Mouse (Mus musculus): ENCODE results near the gene Barx1.

The Barx1 gene

GRCm38 (mm10) chr13:48660741-48661140 lies 2.1 kb upstream of the Barx1 start:
- DNase-seq: no peak

DNA sequence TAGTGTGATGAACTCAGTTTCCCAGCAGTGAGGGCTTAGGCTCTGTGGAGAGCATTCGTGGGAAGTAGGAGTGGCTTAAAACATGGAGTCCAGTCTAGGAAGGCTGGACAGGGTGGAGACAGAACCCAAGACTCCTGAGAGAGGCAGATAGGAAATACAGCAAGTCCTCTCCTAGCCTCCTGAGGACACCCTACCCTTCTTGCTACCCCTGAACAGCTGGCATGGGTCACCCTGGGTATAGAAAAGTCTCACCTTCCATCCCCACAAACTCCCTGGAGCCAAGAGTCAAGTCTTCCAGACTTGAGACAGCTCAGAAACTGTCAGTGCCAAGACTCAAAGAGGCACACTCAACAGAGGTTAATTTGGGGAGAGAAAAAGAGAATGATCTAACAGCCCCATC lies 1.2 kb upstream of the Barx1 start:
- no peak for DNase-seq

DNA sequence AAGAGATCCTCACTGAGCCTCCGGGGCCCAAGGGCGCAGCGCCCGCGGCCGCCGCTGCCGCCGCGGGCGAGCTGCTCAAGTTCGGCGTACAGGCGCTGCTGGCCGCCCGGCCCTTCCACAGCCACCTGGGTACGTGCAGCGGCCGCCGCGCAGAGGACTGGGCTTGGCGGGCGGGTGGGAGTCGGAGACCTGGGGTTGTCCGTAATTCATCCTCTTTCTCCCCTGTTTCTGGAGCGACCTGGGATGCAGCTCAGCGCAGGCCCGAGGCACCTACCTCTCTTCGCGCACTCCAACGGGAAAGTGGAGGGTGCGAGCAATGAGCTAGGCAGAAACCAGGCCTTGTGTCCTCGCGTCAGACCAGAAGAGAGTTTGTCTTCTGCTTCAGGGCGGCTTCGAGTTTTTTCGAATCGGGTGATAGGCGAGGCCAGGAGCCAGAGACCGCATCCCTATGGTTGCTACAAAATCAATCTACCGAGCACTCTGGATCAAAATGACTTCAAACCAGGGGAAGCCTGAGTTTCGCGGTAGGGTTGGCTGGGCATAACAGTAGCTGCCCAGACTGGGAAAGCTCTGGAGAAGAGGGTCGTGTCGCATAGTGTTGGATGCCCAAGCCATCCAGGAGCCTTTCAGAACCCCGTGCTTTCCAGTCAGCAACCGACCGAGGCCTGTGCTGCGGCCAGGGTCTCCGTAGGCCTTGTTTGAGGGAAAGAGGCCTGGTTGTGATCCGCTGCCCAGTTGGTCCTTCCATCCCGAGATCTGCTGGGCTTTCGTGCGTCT lies 601 bp downstream of the Barx1 start:
- DNase-seq: no peak

GRCm38 (mm10) chr13:48663988-48664339 lies 1.2 kb downstream of the Barx1 start:
- no peak for DNase-seq

- no peak for DNase-seq
These were observed 2.3 kb downstream of the Barx1 start for GRCm38 (mm10) chr13:48664916-48665655.

DNA sequence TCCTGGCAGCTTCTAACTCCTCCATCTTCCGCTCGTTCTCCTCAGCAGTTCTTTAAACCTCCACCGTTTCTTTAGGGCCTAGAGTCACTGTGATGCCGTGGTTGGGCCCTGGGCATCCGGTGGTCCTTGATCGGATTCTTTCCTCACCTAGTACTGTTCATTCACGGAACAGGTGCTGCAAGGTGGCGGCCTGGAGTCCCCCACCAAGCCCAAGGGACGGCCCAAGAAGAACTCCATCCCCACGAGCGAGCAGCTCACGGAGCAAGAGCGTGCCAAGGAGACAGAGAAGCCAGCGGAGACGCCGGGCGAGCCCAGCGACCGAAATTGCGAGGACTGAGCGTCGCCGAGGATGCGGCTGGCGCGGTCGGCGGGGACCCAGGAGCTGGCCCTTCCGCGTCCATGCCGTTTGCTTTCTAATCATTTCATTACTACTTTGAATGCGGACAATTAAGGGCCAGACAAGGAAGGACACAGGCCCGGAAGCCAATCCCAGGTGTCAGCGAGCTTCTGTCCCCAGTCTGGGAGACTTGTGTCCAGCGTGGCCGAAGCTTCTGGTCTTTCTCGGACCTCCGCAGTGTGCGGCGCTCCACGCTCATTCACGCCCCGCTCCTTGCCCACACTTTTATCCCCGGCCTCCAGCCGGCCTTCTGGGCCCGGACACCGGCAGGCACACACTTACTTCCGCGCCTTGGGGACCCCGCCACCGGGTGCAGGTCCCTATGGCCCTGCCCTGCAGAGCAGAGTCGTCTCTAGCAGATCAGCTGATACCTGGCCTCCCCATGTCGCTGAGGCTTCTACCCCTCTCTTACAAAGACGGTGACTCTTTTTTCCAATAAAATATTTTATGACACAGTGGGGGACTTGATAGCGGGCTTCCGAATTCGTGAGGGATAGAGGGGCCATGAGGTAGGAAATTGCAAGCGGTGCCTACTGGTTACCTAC lies 3.1 kb downstream of the Barx1 start:
- DNase-seq: no peak

GRCm38 (mm10) chr13:48667461-48667860 lies 4.7 kb downstream of the Barx1 start:
- DNase-seq: no peak

DNA sequence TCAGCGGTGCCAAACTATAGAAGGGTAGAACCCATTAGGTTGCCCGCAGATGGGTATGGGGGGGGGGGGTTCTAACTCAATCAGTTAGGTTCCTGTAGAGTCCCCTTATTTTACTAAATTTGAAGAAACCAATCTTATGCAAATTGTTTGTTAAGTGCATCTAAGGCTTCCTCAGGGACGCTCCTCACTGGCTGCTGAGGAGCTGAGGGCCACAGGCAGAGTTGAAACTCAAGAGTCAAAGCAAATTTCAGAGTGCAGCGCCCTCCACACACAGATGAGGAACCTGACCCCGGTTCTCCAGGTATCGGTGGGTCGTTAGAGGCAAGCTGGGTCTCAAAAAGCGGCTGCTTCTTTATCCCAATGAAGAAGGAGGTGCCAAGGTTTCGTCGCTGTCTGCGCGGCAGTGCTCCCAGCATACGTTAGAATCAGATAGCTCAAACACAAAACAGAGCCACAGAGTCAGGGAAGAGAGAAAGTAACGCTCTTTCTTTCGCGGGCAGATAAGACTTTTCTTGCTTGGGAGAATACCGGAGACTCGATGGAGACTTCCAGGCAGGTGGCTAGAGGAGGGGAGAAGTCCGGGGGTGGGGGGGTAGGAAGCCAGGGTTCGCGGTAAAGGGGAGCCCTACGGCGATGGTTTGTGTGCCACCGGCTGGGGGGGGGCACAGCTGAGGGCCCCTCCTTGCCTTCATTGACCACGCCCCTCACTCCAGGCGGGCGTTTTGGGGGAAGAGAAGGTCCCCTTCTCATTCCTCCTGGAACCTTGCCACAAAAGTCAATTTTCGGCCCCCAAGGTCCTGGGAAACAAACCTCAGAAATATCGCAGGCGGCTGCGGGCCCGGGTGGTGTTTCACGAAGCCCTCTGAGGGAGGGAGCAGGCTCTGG lies 5.5 kb downstream of the Barx1 start:
- DNase-seq: no peak

DNA sequence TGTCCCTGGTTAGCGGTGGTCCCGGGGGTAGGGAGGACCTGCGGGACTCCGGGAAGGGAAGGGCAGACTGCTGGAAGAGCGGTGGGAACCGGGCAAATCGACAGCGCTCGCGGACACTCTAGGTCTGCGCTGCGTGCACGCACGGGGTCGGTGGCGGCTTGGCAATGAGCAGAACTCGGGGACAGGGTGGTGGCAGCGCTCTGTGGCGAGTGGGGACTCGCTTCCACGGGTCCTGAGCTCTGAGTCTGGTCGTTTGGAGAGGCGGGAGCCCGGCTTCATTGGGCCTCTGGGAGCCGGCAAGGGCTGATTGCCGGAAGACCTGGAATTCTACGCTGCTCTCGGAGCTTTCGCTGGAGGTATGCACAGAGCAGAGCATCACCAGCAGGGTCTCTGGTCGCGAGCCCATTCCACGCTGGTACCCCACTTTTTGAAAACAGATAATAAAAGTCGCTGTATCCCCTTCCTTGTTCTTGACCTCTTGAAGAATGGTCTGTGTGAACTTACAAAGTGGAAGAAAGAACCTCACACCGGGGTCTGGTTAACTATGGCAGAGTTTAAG lies 6.3 kb downstream of the Barx1 start:
- no peak for DNase-seq

GRCm38 (mm10) chr13:48672312-48672840 lies 9.6 kb downstream of the Barx1 start:
- no peak for DNase-seq

DNA sequence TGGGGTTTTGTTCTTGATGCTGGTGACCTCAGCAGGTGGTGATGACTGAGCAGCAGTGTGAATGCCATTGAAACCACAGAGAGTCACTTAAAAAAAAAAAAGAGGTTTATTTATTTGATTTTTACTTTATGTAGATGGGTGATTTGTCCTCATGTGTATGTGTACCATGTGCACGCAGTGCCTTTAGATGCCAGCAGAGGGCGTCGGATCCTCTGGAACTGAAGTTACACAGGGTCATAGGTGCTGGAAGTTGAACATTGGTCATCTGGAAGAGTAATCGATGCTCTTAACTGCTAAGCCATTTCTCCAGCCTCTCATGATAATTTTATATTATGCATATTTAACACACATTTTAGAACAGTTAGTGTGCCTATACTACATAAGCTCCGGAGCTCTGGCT lies 11.8 kb downstream of the Barx1 start:
- no peak for DNase-seq

GRCm38 (mm10) chr13:48679351-48679750 lies 16.6 kb downstream of the Barx1 start:
- no peak for DNase-seq

GRCm38 (mm10) chr13:48686666-48687065 lies 23.9 kb downstream of the Barx1 start:
- DNase-seq: no peak

DNA sequence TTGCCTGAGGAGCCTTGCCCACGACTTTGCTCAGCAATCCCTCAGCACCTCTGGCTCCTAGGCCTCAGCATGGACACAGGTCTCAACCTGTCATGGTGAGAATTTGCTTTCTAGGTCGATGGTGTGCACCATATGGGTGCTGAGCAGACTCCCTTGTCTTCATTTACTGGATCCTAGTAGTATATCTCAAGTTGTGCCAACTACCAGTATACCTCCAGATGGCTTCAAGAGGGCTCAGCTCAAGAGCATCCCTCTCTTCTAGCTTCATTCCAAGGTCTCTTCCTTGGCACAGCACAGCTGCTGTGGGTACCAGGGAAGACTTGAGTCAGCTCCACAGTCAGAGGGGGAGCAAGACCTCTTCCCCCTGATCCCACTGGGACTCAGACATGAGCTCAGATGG lies 29.2 kb downstream of the Barx1 start:
- no peak for DNase-seq

GRCm38 (mm10) chr13:48694090-48695064 lies 31.6 kb downstream of the Barx1 start:
- DNase-seq: no peak

- DNase-seq: no peak
These were observed 43.7 kb downstream of the Barx1 start for GRCm38 (mm10) chr13:48706385-48706951.

DNA sequence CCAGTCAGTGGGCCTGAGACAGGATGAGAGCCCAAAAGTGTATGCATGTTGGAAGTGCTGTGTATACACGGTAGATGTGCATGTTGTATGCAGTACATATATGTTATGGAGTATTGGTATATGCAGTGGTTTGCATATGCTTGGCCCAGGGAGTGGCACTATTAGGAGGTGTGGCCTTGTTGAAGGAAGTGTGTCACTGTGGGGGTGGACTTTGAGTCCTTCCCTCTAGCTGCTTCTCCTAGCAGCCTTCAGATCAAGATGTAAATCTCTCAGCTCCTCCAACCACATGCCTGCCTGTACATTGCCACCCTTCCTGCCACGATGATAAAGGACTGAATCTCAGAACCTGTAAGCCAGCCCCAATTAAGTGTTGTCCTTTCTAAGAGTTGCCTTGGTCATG lies 49.9 kb downstream of the Barx1 start:
- DNase-seq: no peak

DNA sequence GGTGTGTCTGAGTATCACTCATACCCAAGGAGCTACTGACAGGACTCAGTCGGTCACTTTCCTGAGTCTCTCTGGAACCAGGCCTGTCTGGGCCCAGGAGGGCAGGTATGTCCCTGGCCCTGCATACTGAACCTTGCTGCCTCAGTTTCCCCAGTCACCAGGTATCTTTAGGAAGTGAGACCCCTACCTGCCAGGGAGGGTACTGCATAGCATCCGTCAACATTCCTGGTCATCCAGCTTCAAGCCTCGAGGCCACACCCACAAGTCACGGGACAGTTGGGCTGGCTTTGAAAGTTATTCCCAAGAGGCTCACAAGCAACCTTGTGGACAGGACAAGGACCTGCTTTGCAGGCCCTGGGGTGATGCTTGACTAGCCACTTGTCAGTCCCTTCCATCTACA lies 53.3 kb downstream of the Barx1 start:
- no peak for DNase-seq
